Mouse (Mus musculus): ENCODE results near the gene Cd33.
A peak's percentile ranks its signal among the peaks of the same experiment; 100 is the strongest.

GRCm38 (mm10) chr7:43579440-43580171 lies 35.4 kb upstream of the Cd33 start, which contains the start of gene Zfp719:
- TF ChIP-seq POLR2A (IDR thresholded peaks at IDR 0.05; ENCODE audit: borderline replicate concordance, insufficient read depth, low read length) (peak; percentile 84), CTCF (IDR thresholded peaks at IDR 0.05; ENCODE audit: borderline replicate concordance, insufficient read depth, low read depth, low read length) (no peak)

All from cerebellum, adult 2 months (tissue).